Mouse (Mus musculus) forebrain, embryonic 14.5 days (tissue): ENCODE data around the gene Dusp12. TPM values are rescaled to one million over a fixed set of nuclear protein-coding genes. Genes with fewer than 3 reads are reported as not detected.

Source experiments
- ATAC-seq: fragments of 200-750 bp; cut with Nextera tagmentation; 2 replicates; pipeline ENCODE4 v1.8.0; 2017; ENCODE audit warnings: mild to moderate bottlenecking, moderate library complexity
- DNase-seq: peaks from one replicate; pipeline ENCODE4 v3.0.0-alpha.2; 2015; ENCODE audit warnings: low spot score
- H3K27ac ChIP-seq: fragments of 300-500 bp; sonication (generic); 2 replicates; pipeline ENCODE4 v1.5.1; 2014; ENCODE audit warnings: low read depth, mild to moderate bottlenecking, control low read depth, low read length, moderate library complexity
- H3K27me3 ChIP-seq: fragments of 300-500 bp; sonication (generic); replicated peaks from 2 replicates; pipeline ENCODE4 v1.6.1; 2014; ENCODE audit warnings: low read length, control low read depth, mixed read lengths; ENCODE audit not compliant: control insufficient read depth, insufficient read depth
- H3K36me3 ChIP-seq: fragments of 300-500 bp; sonication (generic); 2 replicates; pipeline ENCODE4 v1.6.1; 2014; ENCODE audit warnings: low read length, control low read depth; ENCODE audit not compliant: control insufficient read depth, insufficient read depth
- H3K4me1 ChIP-seq: fragments of 300-500 bp; sonication (generic); 2 replicates; pipeline ENCODE4 v1.6.1; 2014; ENCODE audit warnings: antibody characterized with exemption, low read length, control low read depth; ENCODE audit not compliant: control insufficient read depth, insufficient read depth
- H3K4me2 ChIP-seq: fragments of 300-500 bp; sonication (generic); 2 replicates; pipeline ENCODE4 v1.6.1; 2014; ENCODE audit warnings: mild to moderate bottlenecking, control low read depth, low read length
- H3K4me3 ChIP-seq: fragments of 300-500 bp; sonication (generic); 2 replicates; pipeline ENCODE4 v1.5.1; 2014; ENCODE audit warnings: low read depth, low read length, control low read depth
- H3K9ac ChIP-seq: fragments of 300-500 bp; sonication (generic); 2 replicates; pipeline ENCODE4 v1.6.1; 2014; ENCODE audit warnings: mild to moderate bottlenecking, low read length, control low read depth, moderate library complexity
- H3K9me3 ChIP-seq: fragments of 300-500 bp; sonication (generic); replicated peaks from 2 replicates; pipeline ENCODE4 v1.6.1; 2016; ENCODE audit warnings: low read length, control low read depth, mixed read lengths; ENCODE audit not compliant: control insufficient read depth
- WGBS: fragments of 180-500 bp; shearing (Covaris S2); extraction: QIAGEN DNeasy Blood & Tissue Kit; methylation state at CpG from one replicate; pipeline ENCODE4 v1.1.7; 2014; 5-methylcytosine and 5-hydroxymethylcytosine counted together
- polyA plus RNA-seq: library from polyadenylated mRNA; unstranded; fragments of >200 nt; fragmentation: Nextera tagmentation; extraction: Ambion mirVana; gene quantifications from 2 replicates; pipeline ENCODE4 v1.2.1, GENCODE M21; 2014

Dusp12 gene
- polyA plus RNA-seq, 1 experiment from 2014 or later: 36.8 TPM

- 87% methylated on average over 6 of the region's 6 CpGs for WGBS
- no peaks in the 10 kb centered on the region for H3K27me3 ChIP-seq
Measured at GRCm38 (mm10) chr1:170924485-170924884, 39.1 kb upstream of the Dusp12 start.

DNA sequence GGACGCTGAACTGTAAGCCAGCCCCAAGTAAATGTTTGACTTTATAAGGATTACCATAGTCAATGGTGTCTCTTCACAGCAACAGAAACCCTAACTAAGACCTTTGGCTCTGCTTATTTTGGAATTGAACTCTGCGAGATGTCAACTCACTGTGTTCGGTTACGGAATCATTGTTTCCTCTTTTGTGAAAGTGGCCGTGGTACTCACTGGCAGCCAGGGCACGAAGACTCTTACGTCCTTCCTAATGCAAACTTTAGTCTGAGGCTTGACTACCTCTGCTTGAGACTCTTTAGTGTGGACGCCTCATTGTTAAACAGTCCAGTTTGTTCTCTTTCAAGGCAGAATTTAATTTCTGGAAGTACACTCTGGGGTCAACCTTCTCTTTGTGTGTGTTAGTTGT lies 34.0 kb upstream of the Dusp12 start:
- ATAC-seq (no peak), DNase-seq (no peak)
- H3K9me3 ChIP-seq: no peaks in the 10 kb centered on the region
- H3K4me2 ChIP-seq: no peak overlapping the region
- 95% methylated on average over 8 of the region's 8 CpGs for WGBS
- H3K27ac ChIP-seq: no peak overlapping the region
- H3K4me3 ChIP-seq: no peak overlapping the region
- H3K9ac ChIP-seq: no peak overlapping the region
- no peaks in the 10 kb centered on the region for H3K27me3 ChIP-seq
- no peaks in the 10 kb centered on the region for H3K4me1 ChIP-seq
- H3K36me3 ChIP-seq: no peaks in the 10 kb centered on the region

More at GRCm38 (mm10) chr1:170924485-170924884, 39.1 kb upstream of the Dusp12 start:
- DNase-seq (no peak), ATAC-seq (no peak)
- no peak overlapping the region for H3K4me3 ChIP-seq
- no peak overlapping the region for H3K4me2 ChIP-seq
- no peaks in the 10 kb centered on the region for H3K36me3 ChIP-seq
- H3K27ac ChIP-seq: no peak overlapping the region
- H3K4me1 ChIP-seq: no peaks in the 10 kb centered on the region
- H3K9ac ChIP-seq: no peak overlapping the region
- H3K9me3 ChIP-seq: no peaks in the 10 kb centered on the region

DNA sequence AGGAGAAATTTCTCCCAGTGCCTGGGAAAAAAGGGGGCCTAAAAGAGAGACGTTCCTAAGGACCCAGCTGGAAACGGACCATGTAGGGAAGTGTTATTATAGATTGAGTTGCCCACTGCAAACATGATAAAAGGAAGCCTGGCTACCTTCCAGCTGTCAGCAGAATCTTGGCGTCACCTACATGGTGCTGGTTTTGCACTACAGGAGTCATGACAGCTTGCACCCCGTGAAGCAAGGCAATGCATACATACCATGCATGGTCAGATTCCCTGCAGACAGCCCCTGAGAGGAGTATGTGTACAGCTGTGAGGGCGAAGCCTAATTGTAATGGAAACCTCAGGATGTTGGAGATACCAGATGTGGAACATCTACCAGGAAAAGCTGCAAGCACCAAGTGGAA lies 30.3 kb upstream of the Dusp12 start:
- ATAC-seq: no peak
- Histone ChIP-seq H3K4me2 (no peak overlapping the region), H3K9ac (no peak overlapping the region), H3K27me3 (no peaks in the 10 kb centered on the region), H3K9me3 (no peaks in the 10 kb centered on the region), H3K36me3 (no peaks in the 10 kb centered on the region), H3K4me3 (no peak overlapping the region), H3K27ac (no peak overlapping the region), H3K4me1 (no peaks in the 10 kb centered on the region)
- WGBS: 75% methylated on average over 5 of the region's 5 CpGs
- no peak for DNase-seq

DNA sequence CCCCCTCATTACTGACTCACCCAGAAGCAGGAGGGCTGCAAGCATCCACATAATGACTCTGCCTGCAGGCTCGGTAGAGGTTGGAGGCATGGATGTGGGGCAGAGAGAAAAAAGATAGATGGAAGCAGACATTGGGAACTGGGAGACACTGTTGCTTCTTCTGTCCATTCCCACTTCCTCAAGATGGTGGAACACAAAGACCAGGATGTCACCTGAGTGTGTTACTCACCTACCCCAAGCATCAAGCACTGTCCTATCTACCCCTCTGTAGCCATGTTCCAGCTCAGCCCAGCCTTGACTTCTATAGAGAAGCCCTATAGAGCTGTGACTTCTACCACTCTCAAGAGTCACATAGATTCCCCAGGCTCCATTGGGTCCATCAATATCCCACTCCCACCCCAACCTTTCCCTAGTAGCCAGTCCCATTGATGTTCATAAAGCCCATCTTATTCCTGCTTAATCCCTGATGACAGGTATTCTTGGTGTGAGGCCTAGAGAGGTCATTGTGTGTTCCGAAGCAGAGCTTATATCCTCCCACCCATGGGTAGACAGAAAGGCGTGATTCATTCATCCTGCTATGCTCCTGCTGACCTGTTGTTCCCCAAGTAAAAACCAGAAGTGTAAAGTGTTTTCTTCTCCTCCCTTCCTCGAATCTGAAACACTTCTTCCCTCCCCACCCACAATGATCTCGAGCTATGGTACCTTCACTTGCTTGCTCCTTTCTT lies 27.7 kb upstream of the Dusp12 start, which contains the start of gene Fcrlb:
TSS of gene Fcrlb (minus strand) at position 51 of the 725 bp plus-strand sequence.
- Histone ChIP-seq H3K4me3 (no peak within 1 kb of the TSS), H3K9me3 (no peaks in the 10 kb centered on the region), H3K4me1 (peaks cover 6% of the 10 kb centered on the region; the same call in 1 of the 2 replicates), H3K9ac (no peak within 1 kb of the TSS), H3K36me3 (no peaks in the 10 kb centered on the region), H3K27ac (no peak within 1 kb of the TSS), H3K27me3 (peaks cover 21% of the 10 kb centered on the region), H3K4me2 (no peak within 1 kb of the TSS)
- DNase-seq (no peak), ATAC-seq (no peak)
- 62% methylated on average over 5 of the region's 5 CpGs for WGBS

GRCm38 (mm10) chr1:170911907-170912660 lies 26.7 kb upstream of the Dusp12 start:
- H3K36me3 ChIP-seq: no peaks in the 10 kb centered on the region
- no peaks in the 10 kb centered on the region for H3K9me3 ChIP-seq
- H3K4me1 ChIP-seq: peaks cover 6% of the 10 kb centered on the region; the same call in 1 of the 2 replicates
- H3K4me2 ChIP-seq: no peak overlapping the region
- H3K27me3 ChIP-seq: peaks cover 30% of the 10 kb centered on the region
- H3K9ac ChIP-seq: no peak overlapping the region
- DNase-seq (no peak), ATAC-seq (no peak)
- 84% methylated on average over 11 of the region's 11 CpGs for WGBS
- H3K4me3 ChIP-seq: no peak overlapping the region
- H3K27ac ChIP-seq: no peak overlapping the region

- WGBS: 2% methylated on average over 21 of the region's 21 CpGs
- DNase-seq (peak; percentile 33), ATAC-seq (peak; percentile 67)
- Histone ChIP-seq H3K27me3 (peaks cover 44% of the 10 kb centered on the region), H3K36me3 (no peaks in the 10 kb centered on the region), H3K9me3 (no peaks in the 10 kb centered on the region), H3K27ac (no peak overlapping the region), H3K4me1 (peaks cover 6% of the 10 kb centered on the region; the same call in 1 of the 2 replicates), H3K4me3 (peak overlapping the region; percentile 53), H3K9ac (peak overlapping the region; percentile 67), H3K4me2 (peak overlapping the region; percentile 95)
Measured at GRCm38 (mm10) chr1:170908341-170908740, 23.0 kb upstream of the Dusp12 start.

GRCm38 (mm10) chr1:170907456-170908191 lies 22.3 kb upstream of the Dusp12 start:
- Histone ChIP-seq H3K4me3 (peak overlapping the region; percentile 53), H3K36me3 (no peaks in the 10 kb centered on the region), H3K27ac (no peak overlapping the region), H3K27me3 (peaks cover 44% of the 10 kb centered on the region), H3K9ac (peak overlapping the region; percentile 67), H3K4me2 (peak overlapping the region; percentile 95), H3K4me1 (peaks cover 6% of the 10 kb centered on the region; the same call in 1 of the 2 replicates), H3K9me3 (no peaks in the 10 kb centered on the region)
- peak; percentile 83 for ATAC-seq
- WGBS: under 1% methylated on average over 69 of the region's 71 CpGs
- DNase-seq: peak; percentile 65

DNA sequence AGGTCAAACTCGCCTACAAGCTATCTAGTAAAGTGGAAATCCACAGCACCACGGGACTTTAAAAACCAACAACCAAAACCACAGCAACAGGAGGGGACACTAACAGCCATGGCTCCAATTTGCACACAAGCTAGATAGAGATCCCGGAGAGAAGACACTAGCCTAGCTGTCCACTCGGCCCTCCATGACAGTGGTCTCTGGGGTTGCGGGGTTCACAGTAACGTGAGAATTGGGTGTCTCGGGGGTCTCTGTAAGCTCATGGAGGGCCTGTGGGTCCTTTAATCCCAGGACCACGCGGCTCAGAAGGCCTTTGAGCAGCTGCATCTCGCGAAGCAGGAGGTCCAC lies 21.7 kb upstream of the Dusp12 start:
- Histone ChIP-seq H3K9ac (peak overlapping the region; percentile 67), H3K9me3 (no peaks in the 10 kb centered on the region), H3K36me3 (no peaks in the 10 kb centered on the region), H3K4me1 (peaks cover 6% of the 10 kb centered on the region; the same call in 1 of the 2 replicates), H3K4me3 (peak overlapping the region; percentile 53), H3K4me2 (peak overlapping the region; percentile 95), H3K27me3 (peaks cover 47% of the 10 kb centered on the region), H3K27ac (no peak overlapping the region)
- WGBS: 22% methylated on average over 11 of the region's 11 CpGs
- DNase-seq (no peak), ATAC-seq (no peak)
